Mouse (Mus musculus) midbrain, postnatal 0 days (tissue): ENCODE results near the gene Trim46. TPM values are rescaled to one million over a fixed set of nuclear protein-coding genes. Genes with fewer than 3 reads are reported as not detected.

Experiments
- ATAC-seq: fragments of 200-750 bp; cut with Nextera tagmentation; 2 replicates; pipeline ENCODE4 v1.8.0; 2017; ENCODE audit warnings: moderate number of reproducible peaks, mild to moderate bottlenecking, moderate TSS enrichment, moderate library complexity; ENCODE audit not compliant: low FRiP score
- DNase-seq: peaks from one replicate; pipeline ENCODE4 v3.0.0-alpha.2; 2015; ENCODE audit warnings: low spot score
- H3K27ac ChIP-seq: fragments of 300-500 bp; sonication (generic); 2 replicates; pipeline ENCODE4 v1.5.1; 2014; ENCODE audit warnings: low read depth, mild to moderate bottlenecking, low read length, mixed read lengths
- H3K27me3 ChIP-seq: fragments of 300-500 bp; sonication (generic); 2 replicates; pipeline ENCODE4 v1.6.1; 2014; ENCODE audit warnings: low read length, control low read depth, mixed read lengths; ENCODE audit not compliant: insufficient read depth
- H3K36me3 ChIP-seq: fragments of 300-500 bp; sonication (generic); 2 replicates; pipeline ENCODE4 v1.6.1; 2014; ENCODE audit warnings: low read length, control low read depth, mixed read lengths; ENCODE audit not compliant: insufficient read depth
- H3K4me1 ChIP-seq: fragments of 300-500 bp; sonication (generic); 2 replicates; pipeline ENCODE4 v1.6.1; 2014; ENCODE audit warnings: mild to moderate bottlenecking, control low read depth, antibody characterized with exemption, low read length, mixed read lengths; ENCODE audit not compliant: insufficient read depth
- H3K4me2 ChIP-seq: fragments of 300-500 bp; sonication (generic); 2 replicates; pipeline ENCODE4 v1.6.1; 2014; ENCODE audit warnings: low read depth, mild to moderate bottlenecking, low read length, mixed read lengths; ENCODE audit not compliant: poor library complexity, severe bottlenecking
- H3K4me3 ChIP-seq: fragments of 300-500 bp; sonication (generic); 2 replicates; pipeline ENCODE4 v1.5.1; 2014; ENCODE audit warnings: low read depth, mild to moderate bottlenecking, low read length, moderate library complexity
- H3K9ac ChIP-seq: fragments of 300-500 bp; sonication (generic); replicated peaks from 2 replicates; pipeline ENCODE4 v1.6.1; 2014; ENCODE audit warnings: mild to moderate bottlenecking, low read length, moderate library complexity, mixed read lengths; ENCODE audit not compliant: poor library complexity, severe bottlenecking
- H3K9me3 ChIP-seq: fragments of 300-500 bp; sonication (generic); 2 replicates; pipeline ENCODE4 v1.6.1; 2016; ENCODE audit warnings: low read length, control low read depth
- CTCF ChIP-seq: IDR thresholded peaks from 2 replicates; pipeline ENCODE4 v1.5.1; 2016; ENCODE audit warnings: antibody characterized with exemption, mild to moderate bottlenecking
- WGBS: fragments of 180-500 bp; shearing (Covaris S2); extraction: QIAGEN DNeasy Blood & Tissue Kit; methylation state at CpG from one replicate; pipeline ENCODE4 v1.1.7; 2014; 5-methylcytosine and 5-hydroxymethylcytosine counted together
- polyA plus RNA-seq: library from polyadenylated mRNA; unstranded; fragments of >200 nt; fragmentation: Nextera tagmentation; extraction: Ambion mirVana; gene quantifications from 2 replicates; pipeline ENCODE4 v1.2.1, GENCODE M21; 2015
- total RNA-seq: library from RNA; depleted of rRNA; stranded (reverse); fragments of >200 nt; gene quantifications from 2 replicates; pipeline ENCODE4 v1.2.3, GENCODE M21; 2014

Trim46 gene
- total and polyA plus RNA-seq, 2 experiments from 2014 or later = 69.1 to 124 TPM

GRCm38 (mm10) chr3:89237682-89238081, 8.4 kb downstream of the Trim46 start:
- WGBS = 93% methylated on average over 21 of the region's 21 CpGs
- no peak overlapping the region for H3K4me3 ChIP-seq
- DNase-seq = no peak

GRCm38 (mm10) chr3:89236516-89236915, 9.6 kb downstream of the Trim46 start:
- Histone ChIP-seq H3K4me3 (no peak overlapping the region), H3K36me3 (peaks cover 83% of the 10 kb centered on the region), H3K4me2 (no peak overlapping the region), H3K9ac (no peak overlapping the region), H3K4me1 (no peaks in the 10 kb centered on the region), H3K9me3 (no peaks in the 10 kb centered on the region), H3K27me3 (no peaks in the 10 kb centered on the region), H3K27ac (no peak overlapping the region)
- TF ChIP-seq CTCF = no peak
- DNase-seq (no peak), ATAC-seq (no peak)
- 91% methylated on average over 10 of the region's 10 CpGs for WGBS

More at GRCm38 (mm10) chr3:89237682-89238081, 8.4 kb downstream of the Trim46 start:
- ATAC-seq = no peak
- no peaks in the 10 kb centered on the region for H3K9me3 ChIP-seq
- H3K27ac ChIP-seq = no peak overlapping the region
- H3K36me3 ChIP-seq = peaks cover 92% of the 10 kb centered on the region
- H3K27me3 ChIP-seq = no peaks in the 10 kb centered on the region
- no peak for TF ChIP-seq CTCF
- H3K4me2 ChIP-seq = no peak overlapping the region
- no peaks in the 10 kb centered on the region for H3K4me1 ChIP-seq
- H3K9ac ChIP-seq = no peak overlapping the region

GRCm38 (mm10) chr3:89233562-89234110, 12.5 kb downstream of the Trim46 start:
- peaks cover 56% of the 10 kb centered on the region for H3K36me3 ChIP-seq
- H3K27me3 ChIP-seq = no peaks in the 10 kb centered on the region
- H3K9ac ChIP-seq = no peak overlapping the region
- H3K4me2 ChIP-seq = no peak overlapping the region
- no peaks in the 10 kb centered on the region for H3K4me1 ChIP-seq
- no peak overlapping the region for H3K4me3 ChIP-seq
- DNase-seq = no peak
- no peak for TF ChIP-seq CTCF
- no peak overlapping the region for H3K27ac ChIP-seq
- 79% methylated on average over 14 of the region's 14 CpGs for WGBS
- ATAC-seq = no peak
- no peaks in the 10 kb centered on the region for H3K9me3 ChIP-seq

- Histone ChIP-seq H3K36me3 (peaks cover 47% of the 10 kb centered on the region), H3K27me3 (no peaks in the 10 kb centered on the region), H3K4me2 (no peak overlapping the region), H3K9ac (no peak overlapping the region), H3K4me1 (no peaks in the 10 kb centered on the region), H3K4me3 (no peak overlapping the region), H3K9me3 (no peaks in the 10 kb centered on the region), H3K27ac (no peak overlapping the region)
- 80% methylated on average over 6 of the region's 6 CpGs for WGBS
- no peak for TF ChIP-seq CTCF
- ATAC-seq = no peak
- DNase-seq = no peak
These were observed 13.5 kb downstream of the Trim46 start for GRCm38 (mm10) chr3:89232614-89233013.

DNA sequence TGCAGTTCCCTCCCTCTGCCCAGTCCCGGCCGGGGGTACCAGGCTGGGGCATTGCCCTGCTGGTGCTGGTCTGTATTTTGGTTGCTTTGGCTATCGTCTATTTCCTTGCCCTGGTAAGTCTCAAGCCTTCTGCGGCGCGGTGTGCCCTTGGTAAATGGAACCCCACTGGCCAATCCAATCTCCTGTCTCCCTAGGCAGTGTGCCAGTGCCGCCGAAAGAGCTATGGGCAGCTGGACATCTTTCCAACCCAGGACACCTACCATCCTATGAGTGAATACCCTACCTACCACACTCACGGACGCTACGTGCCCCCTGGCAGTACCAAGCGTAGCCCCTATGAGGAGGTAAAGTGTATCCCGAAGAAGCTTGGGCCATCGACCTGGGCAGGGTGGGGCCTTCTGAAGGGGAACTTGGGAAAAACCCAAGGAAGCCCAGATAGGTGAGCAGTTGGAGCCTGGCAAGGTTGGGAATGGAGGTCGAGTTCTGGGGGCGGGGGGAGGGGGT, 14.3 kb downstream of the Trim46 start:
- ATAC-seq = no peak
- no peak for DNase-seq
- Histone ChIP-seq H3K4me2 (no peak overlapping the region), H3K4me3 (no peak overlapping the region), H3K4me1 (0 out of 2 replicates have a peak, but pooled peaks cover 3% of the 10 kb centered on the region), H3K9ac (no peak overlapping the region), H3K27me3 (no peaks in the 10 kb centered on the region), H3K36me3 (peaks cover 43% of the 10 kb centered on the region), H3K9me3 (no peaks in the 10 kb centered on the region), H3K27ac (no peak overlapping the region)
- WGBS = 74% methylated on average over 16 of the region's 16 CpGs
- no peak for TF ChIP-seq CTCF

DNA sequence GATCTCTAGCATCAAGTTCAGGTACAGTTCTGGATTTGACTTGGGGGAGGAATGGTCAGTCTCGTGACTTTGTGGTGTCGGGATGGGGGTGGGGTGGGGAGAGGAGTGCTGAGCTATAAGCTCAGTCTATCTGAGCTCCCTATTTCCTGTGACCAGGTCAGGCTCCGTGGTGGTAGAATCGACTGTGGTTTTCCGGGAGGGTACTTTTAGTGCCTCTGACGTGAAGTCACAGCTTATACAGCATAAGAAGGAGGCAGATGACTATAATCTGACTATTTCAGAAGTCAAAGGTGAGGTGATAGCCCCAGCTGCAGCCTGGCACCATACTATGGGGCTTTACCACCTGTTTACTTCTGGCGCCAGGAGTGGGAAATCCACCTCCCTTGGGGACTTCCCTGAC, 14.8 kb downstream of the Trim46 start:
- ATAC-seq (no peak), DNase-seq (no peak)
- H3K27me3 ChIP-seq = no peaks in the 10 kb centered on the region
- H3K9ac ChIP-seq = no peak overlapping the region
- WGBS = 76% methylated on average over 7 of the region's 7 CpGs
- TF ChIP-seq CTCF = no peak
- no peak overlapping the region for H3K4me2 ChIP-seq
- peaks cover 38% of the 10 kb centered on the region for H3K36me3 ChIP-seq
- no peaks in the 10 kb centered on the region for H3K9me3 ChIP-seq
- H3K4me1 ChIP-seq = 0 out of 2 replicates have a peak, but pooled peaks cover 7% of the 10 kb centered on the region
- no peak overlapping the region for H3K4me3 ChIP-seq
- no peak overlapping the region for H3K27ac ChIP-seq
